Mouse (Mus musculus) myocyte (in vitro differentiated cells): ENCODE results near the gene Cacng8.

Source experiments
- CEBPB ChIP-seq: IDR thresholded peaks from 2 replicates; pipeline ENCODE4 v1.6.1; 2011; ENCODE audit warnings: mild to moderate bottlenecking, moderate library complexity; ENCODE audit not compliant: poor library complexity, insufficient read depth, severe bottlenecking
- E2F4 ChIP-seq: IDR thresholded peaks from one replicate; pipeline ENCODE4 v1.6.1; 2011; ENCODE audit warnings: mild to moderate bottlenecking, control low read depth, moderate library complexity; ENCODE audit not compliant: insufficient read depth
- MAX ChIP-seq: IDR thresholded peaks from one replicate; pipeline ENCODE4 v1.6.1; 2011; ENCODE audit warnings: low read depth, mild to moderate bottlenecking, control low read depth
- MYOD1 ChIP-seq, 3 experiments: IDR thresholded peaks; one replicate each; pipeline ENCODE4 v1.6.1; 2011; ENCODE audit warnings: control low read depth in 2 of 3, low read depth in 2 of 3, mild to moderate bottlenecking in 2 of 3, moderate library complexity in 1 of 3; ENCODE audit not compliant: insufficient read length in 2 of 3, control insufficient read depth in 1 of 3
- POLR2A ChIP-seq: IDR thresholded peaks from one replicate; pipeline ENCODE4 v1.6.1; 2011; ENCODE audit warnings: low read depth, mild to moderate bottlenecking, control low read depth, moderate library complexity; ENCODE audit not compliant: insufficient read length
- POLR2AphosphoS2 ChIP-seq: IDR thresholded peaks from one replicate; pipeline ENCODE4 v1.6.1; 2011; ENCODE audit warnings: low read depth, control low read depth; ENCODE audit not compliant: insufficient read length
- TCF12 ChIP-seq: IDR thresholded peaks from one replicate; pipeline ENCODE4 v1.6.1; 2011; ENCODE audit warnings: mild to moderate bottlenecking, control low read depth; ENCODE audit not compliant: poor library complexity, insufficient read depth, severe bottlenecking
- USF1 ChIP-seq: IDR thresholded peaks from one replicate; pipeline ENCODE4 v1.6.1; 2011; ENCODE audit warnings: low read depth, mild to moderate bottlenecking, control low read depth, moderate library complexity

GRCm38 (mm10) chr7:3391809-3392208 lies 1.3 kb downstream of the Cacng8 start:
- TF ChIP-seq POLR2AphosphoS2 (no peak), TCF12 (no peak), MAX (no peak), POLR2A (no peak), MYOD1 (IDR thresholded peaks at IDR 0.05; ENCODE audit: control insufficient read depth in 1 of 3, insufficient read length in 2 of 3, low read depth in 2 of 3) (no peak), USF1 (no peak), E2F4 (no peak), CEBPB (no peak)
